Mouse (Mus musculus) lung, adult 2 months (tissue): ENCODE results near the gene Camk2d.

Experiments used
- CTCF ChIP-seq: fragments of 200-500 bp; IDR thresholded peaks from 2 replicates; pipeline ENCODE4 v1.5.1; 2011; ENCODE audit warnings: mild to moderate bottlenecking, low read length, control low read depth; ENCODE audit not compliant: insufficient read depth
- POLR2A ChIP-seq: fragments of 200-500 bp; IDR thresholded peaks from 2 replicates; pipeline ENCODE4 v1.6.1; 2011; ENCODE audit warnings: low read depth, mild to moderate bottlenecking, control low read depth, low read length, borderline replicate concordance; ENCODE audit errors: extremely low read depth

DNA sequence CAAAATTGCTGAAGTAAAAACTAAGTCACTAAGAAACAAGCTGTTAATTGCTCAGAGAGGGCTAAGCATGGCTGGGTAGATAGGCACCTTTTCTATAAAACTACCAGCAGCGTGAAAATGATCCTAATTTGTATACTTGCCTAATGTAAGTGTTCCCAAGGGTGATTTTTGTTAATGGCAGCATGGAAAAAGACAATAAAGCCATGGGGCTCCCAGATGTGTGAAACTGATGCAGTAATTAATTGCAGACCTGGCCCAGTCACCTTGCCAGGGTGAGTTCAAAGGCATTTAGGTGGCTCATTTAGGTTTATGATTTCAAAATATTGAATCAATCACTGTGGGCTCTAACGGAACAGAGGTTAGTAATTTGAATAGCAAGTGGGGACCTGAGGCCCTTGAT, 230.1 kb downstream of the Camk2d start:
- no peak for TF ChIP-seq CTCF
- no peak for TF ChIP-seq POLR2A
